Mouse (Mus musculus): ENCODE measurements around the gene Celsr1. TPM values are rescaled to one million over a fixed set of nuclear protein-coding genes. Genes with fewer than 3 reads are reported as not detected.

Gene Celsr1
- polyA plus RNA-seq, 1 experiment from 2014 or later = 2.7 TPM

GRCm38 (mm10) chr15:85851656-85852392, 181.8 kb downstream of the Celsr1 start:
- Histone ChIP-seq H3K4me1 (replicated peaks) (no peaks in the 10 kb centered on the region), H3K27me3 (no peaks in the 10 kb centered on the region), H3K27ac (no peak overlapping the region), H3K9ac (replicated peaks) (no peak overlapping the region), H3K36me3 (no peaks in the 10 kb centered on the region), H3K4me2 (replicated peaks) (no peak overlapping the region), H3K9me3 (no peaks in the 10 kb centered on the region), H3K4me3 (replicated peaks) (no peak overlapping the region)
- no peak for ATAC-seq
- WGBS = 84% methylated on average over 12 of the region's 12 CpGs

Other genes with a start within 250 kb of the Celsr1 start
- gene Cdpf1, start 222.1 kb downstream of the Celsr1 start, polyA plus RNA-seq (2015; fragmentation: Nextera tagmentation; extraction: Ambion mirVana) = 17.2 and 21.2 TPM in 2 replicates
- 0.03 TPM in 1 of 2 replicates, not detected in the other for gene Pkdrej, start 212.0 kb downstream of the Celsr1 start, polyA plus RNA-seq (2015; fragmentation: Nextera tagmentation; extraction: Ambion mirVana)
- gene Ttc38, start 201.5 kb downstream of the Celsr1 start, polyA plus RNA-seq (2015; fragmentation: Nextera tagmentation; extraction: Ambion mirVana) = 4.8 and 5.0 TPM in 2 replicates
- gene Gtse1, start 174.0 kb downstream of the Celsr1 start, polyA plus RNA-seq (2015; fragmentation: Nextera tagmentation; extraction: Ambion mirVana) = 12.8 and 14.9 TPM in 2 replicates
- 48.8 and 53.9 TPM in 2 replicates for gene Trmu, start 154.5 kb downstream of the Celsr1 start, polyA plus RNA-seq (2015; fragmentation: Nextera tagmentation; extraction: Ambion mirVana)
- gene Gramd4, start 23.9 kb upstream of the Celsr1 start, polyA plus RNA-seq (2015; fragmentation: Nextera tagmentation; extraction: Ambion mirVana) = 31.3 and 34.3 TPM in 2 replicates
- gene Cerk, start 152.4 kb upstream of the Celsr1 start, polyA plus RNA-seq (2015; fragmentation: Nextera tagmentation; extraction: Ambion mirVana) = 20.6 and 22.3 TPM in 2 replicates
- gene Tbc1d22a, start 180.7 kb upstream of the Celsr1 start, polyA plus RNA-seq (2015; fragmentation: Nextera tagmentation; extraction: Ambion mirVana) = 13.4 and 13.6 TPM in 2 replicates

Measured in midbrain, embryonic 13.5 days (tissue).